Mouse (Mus musculus) ES-Bruce4 (cell line): Measurements from ENCODE around the gene Gpsm1. TPM values are rescaled to one million over a fixed set of nuclear protein-coding genes. Genes with fewer than 3 reads are reported as not detected.

Experiments used
- H3K27ac ChIP-seq: 2 replicates; pipeline ENCODE4 v1.5.1; 2012; ENCODE audit warnings: low read length, inconsistent platforms; ENCODE audit not compliant: insufficient read depth
- H3K27me3 ChIP-seq: 2 replicates; pipeline ENCODE4 v1.6.1; 2012; ENCODE audit warnings: mild to moderate bottlenecking, low read length, inconsistent platforms; ENCODE audit not compliant: control insufficient read depth, poor library complexity, insufficient read depth, severe bottlenecking
- H3K36me3 ChIP-seq: 2 replicates; pipeline ENCODE4 v1.6.1; 2012; ENCODE audit warnings: inconsistent platforms, mild to moderate bottlenecking, low read length, moderate library complexity; ENCODE audit not compliant: control insufficient read depth, poor library complexity, insufficient read depth, severe bottlenecking
- H3K4me1 ChIP-seq: one replicate; pipeline ENCODE4 v1.8.1; 2011; ENCODE audit warnings: low read length; ENCODE audit not compliant: control insufficient read depth, insufficient read depth
- H3K4me3 ChIP-seq: 2 replicates; pipeline ENCODE4 v1.5.1; 2011; ENCODE audit warnings: low read depth, mild to moderate bottlenecking, low read length
- H3K9ac ChIP-seq: 2 replicates; pipeline ENCODE4 v1.6.1; 2012; ENCODE audit warnings: low read depth, mild to moderate bottlenecking, inconsistent platforms; ENCODE audit not compliant: poor library complexity, severe bottlenecking
- H3K9me3 ChIP-seq: replicated peaks from 2 replicates; pipeline ENCODE4 v1.6.1; 2012; ENCODE audit warnings: mild to moderate bottlenecking, low read length, inconsistent platforms; ENCODE audit not compliant: control insufficient read depth, poor library complexity, insufficient read depth, severe bottlenecking
- CTCF ChIP-seq: IDR thresholded peaks from one replicate; pipeline ENCODE4 v1.8.1; 2011; ENCODE audit warnings: low read depth, low read length
- EP300 ChIP-seq: IDR thresholded peaks from 2 replicates; pipeline ENCODE4 v1.6.1; 2011; ENCODE audit warnings: low read depth, low read length; ENCODE audit not compliant: insufficient read depth
- POLR2A ChIP-seq: IDR thresholded peaks from one replicate; pipeline ENCODE4 v1.8.1; 2011; ENCODE audit warnings: low read length; ENCODE audit not compliant: insufficient read depth
- polyA plus RNA-seq: library from polyadenylated mRNA; stranded (reverse); fragments of >200 nt; gene quantifications from 2 replicates; pipeline ENCODE4 v1.2.4, GENCODE M21; 2011; ENCODE audit warnings: low read depth; ENCODE audit not compliant: missing spikeins, insufficient read depth, insufficient read length

Gpsm1 gene
- polyA plus RNA-seq, 1 experiment: 16.3 TPM

GRCm38 (mm10) chr2:26298856-26299230 is 16.5 kb upstream of the Gpsm1 start:
- Histone ChIP-seq H3K4me3 (no peak overlapping the region), H3K9ac (no peak overlapping the region), H3K9me3 (no peaks in the 10 kb centered on the region), H3K27ac (peak overlapping the region; percentile 27), H3K36me3 (no peaks in the 10 kb centered on the region), H3K27me3 (no peaks in the 10 kb centered on the region), H3K4me1 (peaks cover 10% of the 10 kb centered on the region)
- TF ChIP-seq EP300 (peak; percentile 81), CTCF (no peak), POLR2A (no peak)

DNA sequence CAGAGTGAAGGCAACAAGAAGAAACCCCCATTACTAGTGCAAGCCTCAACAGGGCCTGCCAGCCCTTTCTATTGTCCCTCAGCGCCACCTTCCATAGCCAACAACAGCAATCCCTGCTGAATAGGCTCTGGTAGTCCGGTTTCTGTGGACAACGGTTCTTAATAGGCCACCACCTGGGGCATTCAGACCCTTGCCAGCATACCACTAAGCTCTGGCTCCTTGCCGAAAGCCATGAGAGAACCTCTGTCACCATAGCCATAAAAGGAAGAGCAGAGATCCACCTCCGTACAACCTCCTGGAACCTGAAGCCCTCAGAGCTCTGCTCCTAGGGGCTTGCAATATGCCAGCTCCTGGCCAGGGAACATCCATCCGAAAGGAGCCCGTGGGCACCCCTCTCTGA is 16.0 kb upstream of the Gpsm1 start:
- H3K4me3 ChIP-seq: no peak overlapping the region
- no peak overlapping the region for H3K27ac ChIP-seq
- no peaks in the 10 kb centered on the region for H3K27me3 ChIP-seq
- peaks cover 10% of the 10 kb centered on the region for H3K4me1 ChIP-seq
- no peaks in the 10 kb centered on the region for H3K36me3 ChIP-seq
- TF ChIP-seq EP300 (no peak), CTCF (no peak), POLR2A (no peak)
- H3K9ac ChIP-seq: no peak overlapping the region
- no peaks in the 10 kb centered on the region for H3K9me3 ChIP-seq

DNA sequence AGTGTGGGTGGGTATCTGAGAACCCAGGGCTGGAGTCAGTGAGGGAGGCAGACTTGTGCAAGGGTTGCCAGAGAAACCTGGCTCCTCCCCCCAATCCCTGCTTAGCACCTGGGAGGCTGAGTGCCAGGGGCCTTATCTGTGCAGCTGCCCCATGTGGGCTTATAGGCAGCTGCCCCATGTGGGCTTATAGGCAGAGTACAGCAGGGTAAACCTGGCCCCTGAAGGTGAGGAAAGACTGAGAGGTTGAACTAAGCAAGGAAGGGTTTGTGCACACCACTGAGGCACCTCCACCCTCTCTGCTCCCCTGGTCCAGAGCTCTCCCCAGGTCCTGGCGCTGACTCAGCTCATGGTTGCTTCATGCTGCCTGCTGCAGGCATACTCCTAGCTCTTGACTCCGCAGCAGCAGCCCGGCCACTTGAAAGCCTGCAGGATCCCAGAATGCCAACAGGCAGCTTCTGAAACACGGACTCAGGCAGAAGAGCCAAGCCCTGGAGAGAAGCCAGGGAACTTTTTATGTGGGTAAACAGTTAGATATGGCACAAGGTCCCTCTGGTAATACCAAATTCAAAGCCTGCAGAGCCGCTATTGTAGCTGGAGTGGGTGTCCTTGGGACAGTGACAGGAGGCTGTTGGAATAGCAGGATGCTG is 15.0 kb upstream of the Gpsm1 start:
- Histone ChIP-seq H3K4me3 (no peak overlapping the region), H3K27me3 (no peaks in the 10 kb centered on the region), H3K36me3 (no peaks in the 10 kb centered on the region), H3K9me3 (no peaks in the 10 kb centered on the region), H3K9ac (no peak overlapping the region), H3K4me1 (peaks cover 10% of the 10 kb centered on the region), H3K27ac (no peak overlapping the region)
- no peak for TF ChIP-seq POLR2A
- no peak for TF ChIP-seq CTCF
- TF ChIP-seq EP300: no peak

DNA sequence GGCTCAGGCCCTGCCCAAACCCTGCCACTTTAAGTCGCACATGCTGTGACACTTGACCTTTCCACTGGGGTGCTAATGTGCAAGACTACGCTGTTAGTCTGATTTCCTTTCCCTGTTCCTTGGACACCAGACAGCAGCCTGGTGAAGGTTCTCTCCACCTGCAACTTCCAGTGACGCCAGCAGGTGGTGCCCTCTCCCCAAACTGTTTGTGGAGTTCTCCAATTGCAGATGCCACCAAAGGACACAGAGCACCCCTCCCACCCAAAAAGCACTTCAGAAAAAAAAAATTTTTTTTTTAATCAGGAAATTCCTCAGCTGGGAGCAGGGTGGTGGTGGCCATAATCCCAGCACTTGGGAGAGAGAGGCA is 14.5 kb upstream of the Gpsm1 start:
- H3K36me3 ChIP-seq: no peaks in the 10 kb centered on the region
- no peak overlapping the region for H3K9ac ChIP-seq
- H3K27ac ChIP-seq: no peak overlapping the region
- no peaks in the 10 kb centered on the region for H3K9me3 ChIP-seq
- H3K4me1 ChIP-seq: peaks cover 10% of the 10 kb centered on the region
- no peak overlapping the region for H3K4me3 ChIP-seq
- H3K27me3 ChIP-seq: no peaks in the 10 kb centered on the region
- TF ChIP-seq POLR2A: no peak
- TF ChIP-seq EP300: no peak
- TF ChIP-seq CTCF: peak; percentile 84

GRCm38 (mm10) chr2:26302005-26302503 is 13.3 kb upstream of the Gpsm1 start:
- no peak overlapping the region for H3K4me3 ChIP-seq
- H3K9me3 ChIP-seq: no peaks in the 10 kb centered on the region
- no peak overlapping the region for H3K9ac ChIP-seq
- no peaks in the 10 kb centered on the region for H3K27me3 ChIP-seq
- H3K36me3 ChIP-seq: no peaks in the 10 kb centered on the region
- H3K27ac ChIP-seq: no peak overlapping the region
- TF ChIP-seq CTCF (no peak), POLR2A (no peak), EP300 (no peak)
- H3K4me1 ChIP-seq: peaks cover 10% of the 10 kb centered on the region

DNA sequence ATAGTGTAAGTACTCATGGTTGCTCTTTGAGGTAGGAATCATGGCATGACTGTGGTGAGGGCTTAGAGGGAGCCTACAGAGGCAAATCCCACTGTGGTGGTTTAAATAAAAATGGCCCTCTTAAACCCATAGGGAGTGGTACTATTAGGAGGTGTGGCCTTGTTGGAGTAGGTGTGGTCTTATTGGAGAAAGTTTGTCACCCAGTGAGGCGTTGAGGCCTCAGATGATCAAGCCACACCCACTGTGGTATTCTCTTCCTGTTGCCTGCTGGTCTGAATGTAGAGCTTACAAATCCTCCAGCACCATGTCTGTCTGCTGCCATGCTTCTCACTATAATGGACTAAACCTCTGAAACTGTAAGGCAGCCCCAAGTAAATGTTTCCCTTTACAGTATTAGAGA is 10.6 kb upstream of the Gpsm1 start:
- no peak overlapping the region for H3K9ac ChIP-seq
- TF ChIP-seq POLR2A (no peak), EP300 (no peak), CTCF (no peak)
- H3K36me3 ChIP-seq: no peaks in the 10 kb centered on the region
- H3K9me3 ChIP-seq: no peaks in the 10 kb centered on the region
- H3K27ac ChIP-seq: no peak overlapping the region
- no peaks in the 10 kb centered on the region for H3K4me1 ChIP-seq
- no peak overlapping the region for H3K4me3 ChIP-seq
- H3K27me3 ChIP-seq: no peaks in the 10 kb centered on the region
